Mouse (Mus musculus) megakaryocyte, embryonic 14.5 days (primary cell): ENCODE measurements around the gene Mef2b.

ENCODE experiments used
- FLI1 ChIP-seq: IDR thresholded peaks from 2 replicates; pipeline ENCODE4 v1.6.1; 2012; ENCODE audit warnings: low read length, inconsistent platforms, mixed read lengths
- GATA1 ChIP-seq: IDR thresholded peaks from 3 replicates; pipeline ENCODE4 v1.6.1; 2012; ENCODE audit warnings: mixed read lengths, low read length, inconsistent platforms, borderline replicate concordance

DNA sequence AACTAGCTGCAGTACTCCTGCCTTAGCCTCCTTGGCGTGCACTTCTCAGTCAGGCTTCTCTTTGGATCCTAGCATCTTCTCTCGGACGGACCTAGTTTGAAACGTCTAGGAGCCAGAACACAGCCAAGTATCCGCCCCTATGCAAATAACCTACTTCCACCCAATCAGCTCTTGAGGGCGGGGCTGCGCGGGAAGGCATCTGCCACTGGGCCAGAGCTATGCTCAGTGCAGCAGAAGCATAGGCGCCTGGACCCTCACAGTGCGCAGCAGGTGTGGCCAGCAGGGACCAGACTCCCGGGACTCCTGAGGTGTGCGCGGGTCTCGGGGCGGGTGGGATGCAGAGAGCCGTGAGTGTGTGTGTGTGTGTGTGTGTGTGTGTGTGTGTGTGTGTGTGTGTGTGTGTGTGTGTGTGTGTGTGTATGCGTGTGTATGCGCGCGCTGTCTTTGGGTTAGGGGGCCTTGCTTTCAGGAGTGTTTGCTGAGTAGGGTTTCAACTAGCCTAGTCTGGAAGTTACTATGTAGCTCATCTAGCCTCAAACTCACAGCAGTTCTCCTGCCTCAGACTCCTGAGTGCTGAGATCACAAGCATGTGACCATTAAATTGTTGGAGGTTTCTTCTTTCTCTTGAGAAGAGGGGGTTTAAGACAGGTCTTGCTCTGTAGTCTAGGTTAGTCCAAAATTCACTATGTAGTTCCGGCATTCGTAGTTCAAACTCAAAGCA is 13.2 kb downstream of the Mef2b start:
- no peak for TF ChIP-seq GATA1
- no peak for TF ChIP-seq FLI1
